Mouse (Mus musculus) heart, adult 2 months (tissue): Measurements from ENCODE around the gene Dhx40.

Experiments used
- CTCF ChIP-seq: fragments of 200-600 bp; IDR thresholded peaks from 2 replicates; pipeline ENCODE4 v1.8.1; 2022; ENCODE audit warnings: antibody characterized with exemption, mild to moderate bottlenecking, moderate library complexity
- EP300 ChIP-seq: fragments of 200-500 bp; IDR thresholded peaks from 2 replicates; pipeline ENCODE4 v1.6.1; 2011; ENCODE audit warnings: low read depth, low read length, control low read depth; ENCODE audit not compliant: insufficient read depth
- POLR2A ChIP-seq: fragments of 200-500 bp; IDR thresholded peaks from 2 replicates; pipeline ENCODE4 v1.6.1; 2011; ENCODE audit warnings: mild to moderate bottlenecking, low read depth, low read length, control low read depth; ENCODE audit not compliant: insufficient read depth

DNA sequence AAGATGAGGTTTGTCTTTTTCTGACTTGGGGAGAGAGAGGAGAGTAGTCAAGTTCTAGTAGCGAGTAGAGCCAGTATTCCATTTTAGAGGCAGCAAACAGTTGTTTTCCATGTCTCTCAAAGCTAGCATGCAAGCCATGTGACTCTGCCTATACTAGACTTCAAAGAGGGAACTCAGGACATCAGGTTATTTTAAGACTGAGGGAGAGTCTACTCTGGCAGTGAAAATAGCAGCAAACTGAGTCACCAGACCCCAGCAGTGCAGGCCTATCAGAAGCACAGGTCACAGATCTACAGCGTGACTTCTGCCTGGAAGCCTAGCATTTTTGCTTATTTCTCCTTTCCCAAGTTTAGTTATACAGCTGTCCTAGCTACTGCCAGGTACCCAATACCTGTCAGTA lies 76.1 kb downstream of the Dhx40 start:
- TF ChIP-seq EP300 (peak; percentile 69; the same call in 1 of the 2 replicates), POLR2A (0 out of 2 replicates have a peak, but pooled peaks have one; percentile 36), CTCF (no peak)
